Mouse (Mus musculus) mammary gland, adult 2 months (tissue): ENCODE measurements around the gene Snrnp70. TPM values are rescaled to one million over a fixed set of nuclear protein-coding genes. Genes with fewer than 3 reads are reported as not detected.

Source experiments
- polyA plus RNA-seq: library from polyadenylated mRNA; depleted of rRNA; stranded (reverse); fragments of >200 nt; gene quantifications from 2 replicates; pipeline ENCODE4 v1.2.3, GENCODE M21; 2012; ENCODE audit warnings: low replicate concordance; rRNA removed

Gene Snrnp70
- 247 and 258 TPM in 2 replicates for polyA plus RNA-seq

GRCm38 (mm10) chr7:45395578-45396336 lies at the start of gene Snrnp70:
TSS of gene Snrnp70 (minus strand) at chr7:45395742.

GRCm38 (mm10) chr7:45437521-45438276 lies 42.2 kb upstream of the Snrnp70 start, which contains the start of gene Ruvbl2:
TSS of gene Ruvbl2 (minus strand) at chr7:45438096.

GRCm38 (mm10) chr7:45434203-45435015 lies 38.9 kb upstream of the Snrnp70 start, which contains the start of gene Gys1:
TSS of gene Gys1 (plus strand) at chr7:45434844.

DNA sequence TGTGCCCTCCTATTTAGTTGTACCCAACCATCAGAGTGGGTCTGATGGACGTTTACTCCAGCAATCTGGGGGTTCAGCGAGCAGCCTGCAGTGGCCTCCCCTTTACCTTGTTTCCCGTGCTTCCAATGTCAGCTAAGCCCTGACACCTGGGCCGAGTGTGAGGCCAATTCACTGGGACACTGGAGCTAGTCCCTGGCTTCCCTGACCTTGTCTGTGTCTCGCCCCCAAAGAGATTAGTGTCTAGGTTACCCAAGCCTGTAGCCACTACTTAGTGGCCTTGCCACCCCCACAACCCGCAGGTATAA lies 25.0 kb upstream of the Snrnp70 start, which contains the start of gene Lhb:
Gene Lhb, plus strand, starts transcription at position 206 of the 305 bp plus-strand sequence.

DNA sequence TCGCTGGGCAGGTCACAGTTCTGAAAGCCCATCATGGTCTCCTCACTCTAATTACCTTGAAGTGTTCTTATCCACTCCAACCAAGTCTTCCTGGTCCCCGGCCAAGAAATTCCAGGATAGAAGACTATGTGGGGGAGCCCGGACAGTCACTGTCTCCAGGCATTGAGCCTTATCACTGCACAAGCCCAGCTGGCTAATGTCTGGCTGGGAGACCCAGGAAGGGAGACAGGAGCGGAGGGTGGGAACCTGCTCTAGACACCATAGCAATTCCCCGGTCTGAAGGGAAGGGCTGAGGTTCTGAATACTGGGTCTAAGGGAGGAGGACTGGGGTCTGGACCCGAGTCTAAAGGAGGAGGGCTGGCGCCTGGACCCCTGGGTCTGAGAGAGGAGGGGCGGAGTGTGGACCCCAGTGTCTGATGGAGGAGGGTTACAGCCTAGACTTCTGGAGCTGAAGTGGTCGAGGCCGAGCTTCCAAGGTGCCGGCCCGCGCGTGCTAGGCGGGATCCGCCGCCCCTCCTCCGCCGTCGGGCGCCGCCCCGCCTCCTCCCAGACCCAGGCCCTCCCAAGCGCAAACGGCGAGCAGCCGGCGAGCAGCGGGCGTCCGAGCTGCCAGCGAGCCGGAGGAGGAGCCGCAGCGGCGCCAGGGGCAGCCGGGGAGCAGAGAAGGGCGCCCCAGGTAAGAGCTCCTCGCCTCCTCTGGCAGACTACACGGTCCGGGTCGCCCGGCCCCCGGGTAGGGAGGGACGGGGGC lies 17.7 kb upstream of the Snrnp70 start, which contains the start of gene Ntf5:
Gene Ntf5, plus strand, starts transcription at position 583 of the 751 bp plus-strand sequence.

GRCm38 (mm10) chr7:45405091-45406075 lies 9.8 kb upstream of the Snrnp70 start, which contains the start of gene Kcna7:
TSS of gene Kcna7 (plus strand) at chr7:45405653.

DNA sequence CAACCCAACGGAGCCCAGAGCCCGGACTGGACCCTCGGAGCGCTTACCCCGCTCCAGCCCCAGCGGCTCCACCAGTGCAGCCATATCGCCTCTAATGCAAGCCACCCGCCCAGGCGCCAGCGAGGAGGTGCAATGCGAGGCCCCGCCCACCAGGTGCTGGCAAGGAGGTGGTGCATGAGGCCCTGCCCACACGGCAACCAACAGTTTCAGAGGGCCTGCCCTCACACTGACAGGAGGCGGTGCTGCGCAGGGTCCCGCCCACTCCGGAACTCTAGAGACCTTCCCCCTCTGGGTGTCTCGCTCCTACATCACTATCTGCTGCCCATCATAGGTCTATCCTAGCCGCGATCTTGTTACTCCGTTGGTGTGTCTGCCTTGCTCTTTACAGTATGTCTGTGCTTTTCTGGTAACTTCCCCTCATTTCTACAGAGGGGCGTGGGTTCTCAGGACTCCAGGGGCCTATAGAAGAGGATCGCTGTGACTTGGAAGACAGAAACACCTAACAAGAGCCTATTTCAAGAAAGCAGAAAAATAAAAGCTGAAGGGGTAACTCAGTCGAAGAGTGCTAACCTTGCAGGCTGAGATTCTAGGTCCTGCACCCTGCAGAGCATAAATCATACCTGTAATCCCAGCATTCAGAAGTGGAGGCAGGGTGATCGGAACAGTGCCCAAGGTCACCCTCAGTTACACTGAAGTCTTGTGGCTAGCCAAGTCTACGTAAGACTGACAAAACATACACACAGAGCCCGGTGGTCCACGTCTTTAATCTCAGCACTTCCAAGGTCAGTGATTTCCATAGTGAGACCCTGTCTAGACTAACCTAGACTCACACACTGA lies 24.8 kb downstream of the Snrnp70 start, which contains the start of gene Lin7b:
Gene Lin7b, minus strand, starts transcription at position 109 of the 837 bp plus-strand sequence.

DNA sequence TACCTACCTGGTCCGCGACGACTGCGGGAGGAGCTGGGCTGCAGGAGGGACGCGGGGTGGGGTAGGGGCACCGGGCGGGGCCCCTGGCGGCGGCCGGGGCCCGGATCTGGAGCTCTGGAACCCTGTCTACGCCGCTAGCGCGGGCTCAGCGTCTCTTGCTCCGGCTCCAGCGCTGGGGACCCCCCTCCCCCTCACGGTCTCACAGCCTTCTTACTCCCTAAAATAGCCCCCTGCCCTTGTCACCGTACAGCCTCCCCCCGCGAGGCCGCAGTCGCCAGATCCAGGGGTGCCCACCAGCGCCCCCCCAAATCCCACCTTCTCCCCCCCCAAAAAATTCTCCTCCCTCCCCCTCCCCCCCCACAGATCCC lies 28.9 kb downstream of the Snrnp70 start, which contains the start of gene Ppfia3:
Gene Ppfia3, minus strand, starts transcription at position 368 of the 368 bp plus-strand sequence.

GRCm38 (mm10) chr7:45335056-45335455 lies 60.5 kb downstream of the Snrnp70 start, which contains the start of gene Hrc:
TSS of gene Hrc (plus strand) at chr7:45335290.

GRCm38 (mm10) chr7:45333431-45333982 lies 62.0 kb downstream of the Snrnp70 start, which contains the start of gene Trpm4:
TSS of gene Trpm4 (minus strand) at chr7:45333780.

Other genes with a start within 250 kb of the Snrnp70 start
- 54.4 and 57.6 TPM in 2 replicates for gene Pih1d1, start 241.4 kb downstream of the Snrnp70 start, polyA plus RNA-seq
- gene Aldh16a1, start 241.2 kb downstream of the Snrnp70 start, polyA plus RNA-seq: 53.8 and 90.5 TPM in 2 replicates
- 0.13 and 0.24 TPM in 2 replicates for gene Slc17a7, start 231.8 kb downstream of the Snrnp70 start, polyA plus RNA-seq
- gene Gfy, start 216.2 kb downstream of the Snrnp70 start, polyA plus RNA-seq: not detected in 2 replicates
- not detected in 2 replicates for gene Pth2, start 214.7 kb downstream of the Snrnp70 start, polyA plus RNA-seq
- 0.20 and 0.22 TPM in 2 replicates for gene Ccdc155, start 190.8 kb downstream of the Snrnp70 start, polyA plus RNA-seq
- 23.3 and 27.6 TPM in 2 replicates for gene Dkkl1, start 183.6 kb downstream of the Snrnp70 start, polyA plus RNA-seq
- gene Tead2, start 180.0 kb downstream of the Snrnp70 start, polyA plus RNA-seq: 101 and 152 TPM in 2 replicates
- gene Cd37, start 156.6 kb downstream of the Snrnp70 start, polyA plus RNA-seq: 279 and 619 TPM in 2 replicates
- gene Slc6a16, start 154.7 kb downstream of the Snrnp70 start, polyA plus RNA-seq: 0.19 TPM in 1 of 2 replicates, not detected in the other
- 0.32 and 0.49 TPM in 2 replicates for gene Slc6a21, start 118.2 kb downstream of the Snrnp70 start, polyA plus RNA-seq
- 30.5 and 38.2 TPM in 2 replicates for gene Trpm4, start 62.0 kb downstream of the Snrnp70 start, polyA plus RNA-seq
- gene Hrc, start 60.5 kb downstream of the Snrnp70 start, polyA plus RNA-seq: 0.06 and 44.9 TPM in 2 replicates
- gene Ppfia3, start 28.7 kb downstream of the Snrnp70 start, polyA plus RNA-seq: 1.2 and 1.6 TPM in 2 replicates
- 1.8 and 3.3 TPM in 2 replicates for gene Lin7b, start 25.2 kb downstream of the Snrnp70 start, polyA plus RNA-seq
- 0.63 and 29.9 TPM in 2 replicates for gene Kcna7, start 9.9 kb upstream of the Snrnp70 start, polyA plus RNA-seq
- 2.5 and 3.1 TPM in 2 replicates for gene Ntf5, start 18.0 kb upstream of the Snrnp70 start, polyA plus RNA-seq
- gene Lhb, start 25.1 kb upstream of the Snrnp70 start, polyA plus RNA-seq: 1.4 and 1.5 TPM in 2 replicates
- 137 and 248 TPM in 2 replicates for gene Gys1, start 39.1 kb upstream of the Snrnp70 start, polyA plus RNA-seq
- gene Ruvbl2, start 42.4 kb upstream of the Snrnp70 start, polyA plus RNA-seq: 51.4 and 66.8 TPM in 2 replicates
- 3,321 and 4,005 TPM in 2 replicates for gene Ftl1, start 64.1 kb upstream of the Snrnp70 start, polyA plus RNA-seq
- gene Bax, start 71.2 kb upstream of the Snrnp70 start, polyA plus RNA-seq: 92.1 and 140 TPM in 2 replicates
- gene Tulp2, start 86.1 kb upstream of the Snrnp70 start, polyA plus RNA-seq: 0.16 TPM in 1 of 2 replicates, not detected in the other
- gene Gm45808, start 91.1 kb upstream of the Snrnp70 start, polyA plus RNA-seq: 10.3 TPM in 1 of 2 replicates, not detected in the other
- gene Dhdh, start 93.1 kb upstream of the Snrnp70 start, polyA plus RNA-seq: 15.8 and 23.4 TPM in 2 replicates
- gene Nucb1, start 114.7 kb upstream of the Snrnp70 start, polyA plus RNA-seq: 431 and 432 TPM in 2 replicates
- gene Ppp1r15a, start 130.5 kb upstream of the Snrnp70 start, polyA plus RNA-seq: 34.6 and 48.5 TPM in 2 replicates
- 29.9 and 34.7 TPM in 2 replicates for gene Plekha4, start 130.6 kb upstream of the Snrnp70 start, polyA plus RNA-seq
- 4.9 and 5.8 TPM in 2 replicates for gene Hsd17b14, start 159.2 kb upstream of the Snrnp70 start, polyA plus RNA-seq
- 142 and 145 TPM in 2 replicates for gene Bcat2, start 174.4 kb upstream of the Snrnp70 start, polyA plus RNA-seq
- gene Fgf21, start 219.7 kb upstream of the Snrnp70 start, polyA plus RNA-seq: 0.67 and 0.88 TPM in 2 replicates
- 0.12 and 0.72 TPM in 2 replicates for gene Fut1, start 221.5 kb upstream of the Snrnp70 start, polyA plus RNA-seq
- 0.49 and 0.54 TPM in 2 replicates for gene Izumo1, start 226.1 kb upstream of the Snrnp70 start, polyA plus RNA-seq
- 32.4 and 54.6 TPM in 2 replicates for gene Rasip1, start 231.7 kb upstream of the Snrnp70 start, polyA plus RNA-seq
- gene Mamstr, start 244.2 kb upstream of the Snrnp70 start, polyA plus RNA-seq: 5.6 and 22.3 TPM in 2 replicates